Mouse (Mus musculus) bone marrow macrophage, adult 2 months (primary cell): ENCODE data around the gene Ctf1.

ENCODE experiments used
- CTCF ChIP-seq: IDR thresholded peaks from 2 replicates; pipeline ENCODE4 v1.5.1; 2012; ENCODE audit warnings: low read depth, mild to moderate bottlenecking, low read length, moderate library complexity
- POLR2A ChIP-seq: IDR thresholded peaks from 2 replicates; pipeline ENCODE4 v1.6.1; 2012; ENCODE audit warnings: mild to moderate bottlenecking, low read depth, low read length, borderline replicate concordance

DNA sequence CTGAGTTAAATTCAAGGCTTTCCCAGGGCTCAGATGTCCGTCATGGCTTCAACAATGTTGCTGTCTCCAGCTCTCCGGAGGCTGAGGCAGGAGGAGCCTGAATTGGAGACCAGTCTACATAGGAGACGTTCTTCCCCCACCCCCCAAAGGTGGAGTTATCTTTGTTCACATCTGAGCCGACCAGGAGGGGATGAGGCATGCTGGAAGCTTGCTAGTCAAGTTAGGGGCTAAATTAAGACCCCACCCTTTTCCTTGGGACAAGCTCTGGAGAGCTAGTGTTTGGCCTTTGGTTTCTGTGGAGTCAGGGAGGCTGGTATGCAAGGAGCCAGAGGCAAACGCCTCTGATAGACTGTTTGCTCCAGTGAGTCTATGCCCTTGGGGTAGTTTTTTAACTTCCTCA lies 40.6 kb downstream of the Ctf1 start:
- TF ChIP-seq CTCF (no peak), POLR2A (no peak)
